Mouse (Mus musculus) kidney, adult 2 months (tissue): Measurements from ENCODE around the gene Grap. TPM values are rescaled to one million over a fixed set of nuclear protein-coding genes. Genes with fewer than 3 reads are reported as not detected.
A peak's percentile ranks its signal among the peaks of the same experiment; 100 is the strongest.

Experiments
- DNase-seq: peaks from one replicate; pipeline ENCODE4 v3.0.0; 2021
- H3K27ac ChIP-seq: fragments of 200-500 bp; 2 replicates; pipeline ENCODE4 v1.5.1; 2012; ENCODE audit warnings: low read depth, low read length, control low read depth, inconsistent platforms; ENCODE audit not compliant: insufficient read depth
- H3K27me3 ChIP-seq: fragments of 200-500 bp; replicated peaks from 2 replicates; pipeline ENCODE4 v1.6.1; 2012; ENCODE audit warnings: mild to moderate bottlenecking, moderate library complexity, low read length, inconsistent platforms; ENCODE audit not compliant: control insufficient read depth, insufficient read depth
- H3K36me3 ChIP-seq: fragments of 200-500 bp; 2 replicates; pipeline ENCODE4 v1.6.1; 2012; ENCODE audit warnings: mild to moderate bottlenecking, moderate library complexity, low read length, inconsistent platforms; ENCODE audit not compliant: control insufficient read depth, insufficient read depth
- H3K4me1 ChIP-seq: fragments of 200-500 bp; 2 replicates; pipeline ENCODE4 v1.6.1; 2011; ENCODE audit warnings: low read length; ENCODE audit not compliant: control insufficient read depth, insufficient read depth
- H3K4me3 ChIP-seq: fragments of 200-500 bp; 2 replicates; pipeline ENCODE4 v1.5.1; 2011; ENCODE audit warnings: mild to moderate bottlenecking, low read depth, low read length, control low read depth; ENCODE audit not compliant: insufficient read depth
- CTCF ChIP-seq: fragments of 200-500 bp; conservative IDR thresholded peaks from 2 replicates; pipeline ENCODE4 v1.5.1; 2011; ENCODE audit warnings: low read depth, mild to moderate bottlenecking, control low read depth, low read length, moderate library complexity, mixed read lengths; ENCODE audit not compliant: insufficient read depth, insufficient read length
- POLR2A ChIP-seq: fragments of 200-500 bp; IDR thresholded peaks from one replicate; pipeline ENCODE4 v1.6.1; 2011; ENCODE audit warnings: low read depth, low read length, control low read depth
- WGBS: fragments of 180-500 bp; shearing (Covaris S2); methylation state at CpG from one replicate; pipeline ENCODE4 v1.1.7; 2018; 5-methylcytosine and 5-hydroxymethylcytosine counted together
- polyA plus RNA-seq: library from polyadenylated mRNA; depleted of rRNA; stranded (reverse); fragments of >200 nt; gene quantifications from 2 replicates; pipeline ENCODE4 v1.2.3, GENCODE M21; 2012

Grap gene
- polyA plus RNA-seq, 1 experiment, result 15.3 TPM

- H3K36me3 ChIP-seq, result no peaks in the 10 kb centered on the region
- DNase-seq, result no peak
- no peak for TF ChIP-seq POLR2A
- TF ChIP-seq CTCF, result no peak
- H3K27ac ChIP-seq, result no peak overlapping the region
- WGBS, result 60% methylated on average over 2 of the region's 2 CpGs
- H3K4me3 ChIP-seq, result no peak overlapping the region
- H3K4me1 ChIP-seq, result no peaks in the 10 kb centered on the region
- H3K27me3 ChIP-seq, result no peaks in the 10 kb centered on the region
Observed at GRCm38 (mm10) chr11:61657432-61657831, 4.4 kb downstream of the Grap start.

GRCm38 (mm10) chr11:61658360-61658922 lies 5.4 kb downstream of the Grap start:
- WGBS, result 92% methylated on average over 3 of the region's 3 CpGs
- H3K4me1 ChIP-seq, result no peaks in the 10 kb centered on the region
- no peak for TF ChIP-seq CTCF
- TF ChIP-seq POLR2A, result no peak
- no peak overlapping the region for H3K4me3 ChIP-seq
- no peak for DNase-seq
- H3K36me3 ChIP-seq, result no peaks in the 10 kb centered on the region
- no peak overlapping the region for H3K27ac ChIP-seq
- H3K27me3 ChIP-seq, result no peaks in the 10 kb centered on the region

DNA sequence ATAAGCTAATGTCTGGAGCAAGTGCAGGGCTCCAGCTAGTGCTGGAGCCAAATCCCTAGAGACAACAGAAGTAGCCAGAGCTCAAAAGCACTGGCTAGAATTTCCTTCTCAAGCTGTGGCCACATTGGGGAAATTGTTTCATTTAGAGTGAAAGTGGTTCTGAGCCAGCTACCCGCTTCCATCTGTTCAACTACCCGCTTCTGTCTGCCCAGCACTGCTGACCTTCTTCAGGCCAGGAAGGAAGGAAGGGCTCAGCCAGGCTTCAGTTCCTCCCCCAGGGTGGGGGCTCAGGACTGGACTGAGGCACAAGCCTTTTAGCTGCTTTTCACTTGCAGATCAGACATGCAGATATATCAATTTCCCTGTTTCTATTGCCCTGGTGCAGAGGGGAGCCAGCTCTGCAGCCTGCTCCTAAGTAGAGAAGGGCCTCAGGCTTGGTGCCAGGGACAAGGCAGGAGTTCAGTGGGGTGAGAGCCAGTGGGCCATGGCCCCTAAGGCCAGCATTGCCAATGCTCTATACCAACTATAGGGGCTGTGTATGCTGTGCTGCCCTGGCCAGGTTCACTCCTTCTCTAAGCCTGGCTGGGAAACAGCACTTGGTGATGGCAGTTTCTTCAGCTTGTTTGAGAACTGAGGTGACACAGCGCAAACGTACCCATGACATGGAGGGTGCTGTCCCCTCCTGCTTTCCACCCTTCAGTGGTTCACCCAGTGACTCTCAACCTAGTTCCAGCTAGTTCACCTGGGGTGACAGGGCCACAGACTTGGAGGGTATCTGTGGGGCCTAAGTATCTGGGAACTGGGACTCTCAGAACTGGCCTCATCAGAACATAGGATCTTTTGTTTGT lies 6.2 kb downstream of the Grap start:
- DNase-seq, result peak; percentile 61
- 79% methylated on average over 4 of the region's 4 CpGs for WGBS
- H3K36me3 ChIP-seq, result no peaks in the 10 kb centered on the region
- TF ChIP-seq CTCF (no peak), POLR2A (no peak)
- no peak overlapping the region for H3K27ac ChIP-seq
- H3K27me3 ChIP-seq, result no peaks in the 10 kb centered on the region
- no peak overlapping the region for H3K4me3 ChIP-seq
- H3K4me1 ChIP-seq, result no peaks in the 10 kb centered on the region

DNA sequence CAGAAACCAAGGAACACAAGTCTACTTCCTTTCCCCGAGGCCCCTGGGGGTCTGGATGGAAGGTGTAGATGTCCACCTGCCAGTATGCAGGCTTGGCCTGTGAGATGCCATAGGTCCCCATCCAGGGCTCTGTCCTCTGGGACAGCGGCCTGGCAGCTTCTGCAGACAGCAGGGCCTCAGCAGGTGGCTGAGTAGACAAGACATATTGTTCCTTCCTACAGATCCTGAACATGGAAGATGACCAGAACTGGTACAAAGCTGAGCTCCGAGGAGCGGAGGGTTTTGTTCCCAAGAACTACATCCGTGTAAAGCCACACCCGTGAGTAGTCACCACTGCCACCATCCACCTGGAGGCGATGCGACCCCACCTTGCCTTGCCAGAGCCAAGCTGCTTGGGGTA lies 6.9 kb downstream of the Grap start:
- WGBS, result 92% methylated on average over 8 of the region's 8 CpGs
- H3K27me3 ChIP-seq, result no peaks in the 10 kb centered on the region

DNA sequence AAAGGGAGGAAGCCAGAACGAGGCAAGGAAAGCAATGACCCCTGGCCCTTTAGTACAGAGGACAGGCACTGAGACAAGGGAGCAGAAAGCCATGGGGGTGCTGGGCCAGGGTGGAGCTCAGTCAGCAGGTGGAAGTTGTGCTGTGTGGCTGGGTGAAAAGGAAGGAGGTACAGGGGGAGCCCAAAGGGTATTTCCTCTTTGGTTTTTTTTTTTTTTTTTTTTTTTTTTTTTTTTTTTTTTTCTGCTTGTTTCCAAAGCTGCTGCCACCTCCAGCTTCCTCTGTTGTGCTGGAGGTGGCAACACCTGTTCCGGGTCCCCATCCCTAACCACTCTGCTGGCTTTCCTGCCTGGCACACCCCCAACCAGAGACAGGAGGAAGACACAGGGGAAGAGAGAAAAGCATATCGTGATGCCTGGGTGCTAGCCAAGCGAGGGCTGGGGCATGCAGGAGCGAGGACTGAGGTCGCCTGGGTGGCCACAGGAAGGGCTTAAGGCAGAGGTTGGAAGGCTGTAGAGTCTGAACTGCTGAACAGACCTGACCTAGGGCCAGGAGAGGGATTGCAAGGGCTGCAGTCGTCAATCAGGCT lies 7.8 kb downstream of the Grap start:
- H3K4me3 ChIP-seq, result no peak overlapping the region
- 68% methylated on average over 7 of the region's 7 CpGs for WGBS
- H3K36me3 ChIP-seq, result no peaks in the 10 kb centered on the region
- H3K27ac ChIP-seq, result no peak overlapping the region
- no peaks in the 10 kb centered on the region for H3K27me3 ChIP-seq
- TF ChIP-seq CTCF (no peak), POLR2A (no peak)
- no peak for DNase-seq
- no peaks in the 10 kb centered on the region for H3K4me1 ChIP-seq

More for the DNA sequence above, 6.9 kb downstream of the Grap start:
- no peak overlapping the region for H3K27ac ChIP-seq
- H3K4me1 ChIP-seq, result no peaks in the 10 kb centered on the region
- no peak for DNase-seq
- no peak overlapping the region for H3K4me3 ChIP-seq
- no peak for TF ChIP-seq CTCF
- no peak for TF ChIP-seq POLR2A
- H3K36me3 ChIP-seq, result no peaks in the 10 kb centered on the region

GRCm38 (mm10) chr11:61662189-61662588 lies 9.1 kb downstream of the Grap start:
- no peak for TF ChIP-seq POLR2A
- no peak for TF ChIP-seq CTCF
- 91% methylated on average over 5 of the region's 5 CpGs for whole genome bisulfite sequencing

DNA sequence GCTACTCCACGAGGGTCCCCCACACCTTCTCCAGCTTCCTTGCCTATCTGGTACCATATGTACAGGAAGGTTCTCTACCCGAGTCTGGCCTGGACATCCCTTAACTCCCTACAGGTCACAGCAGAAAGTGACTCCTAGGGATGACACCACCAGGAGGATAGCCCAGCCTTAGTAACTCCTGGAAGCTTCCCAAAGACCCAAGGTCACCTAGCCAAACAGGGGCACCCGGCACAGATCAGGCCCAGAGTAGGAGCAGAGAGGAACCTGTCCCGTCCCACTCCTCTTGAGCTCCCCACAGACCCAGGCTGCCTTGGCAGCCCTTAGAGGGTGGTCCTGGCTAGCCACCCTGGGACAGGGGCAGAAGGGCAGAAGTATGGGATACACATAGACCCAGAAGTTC lies 12.3 kb downstream of the Grap start:
- Histone ChIP-seq H3K4me1 (no peaks in the 10 kb centered on the region), H3K27ac (no peak overlapping the region), H3K4me3 (no peak overlapping the region), H3K36me3 (no peaks in the 10 kb centered on the region), H3K27me3 (no peaks in the 10 kb centered on the region)
- 66% methylated on average over 4 of the region's 4 CpGs for WGBS
- DNase-seq, result no peak
- TF ChIP-seq CTCF, result no peak
- no peak for TF ChIP-seq POLR2A

More at GRCm38 (mm10) chr11:61662189-61662588, 9.1 kb downstream of the Grap start:
- Histone ChIP-seq H3K36me3 (no peaks in the 10 kb centered on the region), H3K4me1 (no peaks in the 10 kb centered on the region), H3K4me3 (no peak overlapping the region), H3K27ac (no peak overlapping the region), H3K27me3 (no peaks in the 10 kb centered on the region)
- DNase-seq, result no peak
